Mouse (Mus musculus) adrenal gland, postnatal 4 days (tissue): ENCODE measurements around the gene Cldn9. TPM values are rescaled to one million over a fixed set of nuclear protein-coding genes. Genes with fewer than 3 reads are reported as not detected.

Source experiments
- DNase-seq, 2 experiments: peaks; one replicate each; pipeline ENCODE4 v3.0.0; 2021 to 2022; ENCODE audit warnings: low spot score in 2 of 2, mixed read lengths in 2 of 2
- total RNA-seq, 2 experiments: library from RNA; stranded (reverse); gene quantifications; 2 replicates each; pipeline ENCODE4 v1.2.3; 2021

Cldn9 gene
- total RNA-seq, 2 experiments from 2014 or later, result 2.4 TPM; not detected in 1

GRCm38 (mm10) chr17:23653324-23653723, 30.5 kb downstream of the Cldn9 start:
- DNase-seq, result no peak

GRCm38 (mm10) chr17:23651363-23651762, 32.5 kb downstream of the Cldn9 start:
- no peak for DNase-seq

- no peak for DNase-seq
Observed at GRCm38 (mm10) chr17:23645894-23646293, 37.9 kb downstream of the Cldn9 start.

- DNase-seq, result no peak
Observed at GRCm38 (mm10) chr17:23644613-23645495, 39.0 kb downstream of the Cldn9 start, which contains the start of gene Mmp25. Mmp25 (minus strand) TSS chr17:23645277.

Other genes with a start within 250 kb of the Cldn9 start
- not detected for gene Vmn2r117, start 204.3 kb downstream of the Cldn9 start, total RNA-seq
- gene Zfp213, start 119.8 kb downstream of the Cldn9 start, total RNA-seq, result 10 to 100 TPM in 1 of 2 experiments, 1 to 10 TPM in 1; 8.5 to 11.5 TPM
- 10 to 100 TPM; 27.5 to 29.7 TPM for gene Zfp13, start 84.5 kb downstream of the Cldn9 start, total RNA-seq
- gene Zscan10, start 83.2 kb downstream of the Cldn9 start, total RNA-seq, result not detected
- under 1 TPM; 0.56 to 0.90 TPM for gene Mmp25, start 38.7 kb downstream of the Cldn9 start, total RNA-seq
- gene Bicdl2, start 23.5 kb downstream of the Cldn9 start, total RNA-seq, result under 1 TPM in 1 of 2 experiments, not detected in 1; 0.31 TPM
- gene Hcfc1r1, start 10.4 kb downstream of the Cldn9 start, total RNA-seq, result 100 to 1,000 TPM; 132 to 134 TPM
- gene Thoc6, start 10.1 kb downstream of the Cldn9 start, total RNA-seq, result 10 to 100 TPM; 26.7 to 27.5 TPM
- 10 to 100 TPM; 53.2 to 53.8 TPM for gene Tnfrsf12a, start 6.6 kb downstream of the Cldn9 start, total RNA-seq
- 10 to 100 TPM in 1 of 2 experiments, not detected in 1; 12.1 TPM for gene Cldn6, start 4.8 kb downstream of the Cldn9 start, total RNA-seq
- 1 to 10 TPM in 1 of 2 experiments, under 1 TPM in 1; 0.99 to 1.3 TPM for gene 1520401A03Rik, start 38.8 kb upstream of the Cldn9 start, total RNA-seq
- 10 to 100 TPM; 20.0 to 22.4 TPM for gene Pkmyt1, start 42.3 kb upstream of the Cldn9 start, total RNA-seq
- gene Paqr4, start 56.8 kb upstream of the Cldn9 start, total RNA-seq, result 10 to 100 TPM; 13.8 to 14.6 TPM
- under 1 TPM in 1 of 2 experiments, not detected in 1; 0.14 TPM for gene Kremen2, start 61.8 kb upstream of the Cldn9 start, total RNA-seq
- 10 to 100 TPM; 60.9 to 62.4 TPM for gene Flywch1, start 87.6 kb upstream of the Cldn9 start, total RNA-seq
- 10 to 100 TPM; 14.0 to 14.4 TPM for gene Flywch2, start 102.1 kb upstream of the Cldn9 start, total RNA-seq
- 100 to 1,000 TPM; 855 to 927 TPM for gene Srrm2, start 106.5 kb upstream of the Cldn9 start, total RNA-seq
- 100 to 1,000 TPM; 364 to 381 TPM for gene Elob, start 145.1 kb upstream of the Cldn9 start, total RNA-seq
- not detected for gene Prss33, start 152.0 kb upstream of the Cldn9 start, total RNA-seq
- not detected for gene Prss32, start 159.8 kb upstream of the Cldn9 start, total RNA-seq
- gene Prss41, start 160.1 kb upstream of the Cldn9 start, total RNA-seq, result 1 to 10 TPM; 1.6 to 1.9 TPM
- gene Prss21, start 184.0 kb upstream of the Cldn9 start, total RNA-seq, result not detected
- not detected for gene Dcpp1, start 196.8 kb upstream of the Cldn9 start, total RNA-seq
- gene Dcpp2, start 196.9 kb upstream of the Cldn9 start, total RNA-seq, result not detected
- not detected for gene Dcpp3, start 233.4 kb upstream of the Cldn9 start, total RNA-seq